Mouse (Mus musculus): ENCODE results near the gene Pdxk. TPM values are rescaled to one million over a fixed set of nuclear protein-coding genes. Genes with fewer than 3 reads are reported as not detected.

The Pdxk gene
- polyA plus RNA-seq, 1 experiment from 2014 or later, result 52.3 TPM

- H3K9ac ChIP-seq, result no peak overlapping the region
- WGBS, result 37% methylated on average over 15 of the region's 15 CpGs
- ATAC-seq (replicated peaks), result peak; percentile 57
- H3K27ac ChIP-seq, result no peak overlapping the region
- H3K27me3 ChIP-seq (replicated peaks), result no peaks in the 10 kb centered on the region
- no peak overlapping the region for H3K4me3 ChIP-seq
- H3K36me3 ChIP-seq (replicated peaks), result no peaks in the 10 kb centered on the region
- H3K4me2 ChIP-seq, result no peak overlapping the region
- 0 out of 2 replicates have a peak, but pooled peaks cover 4% of the 10 kb centered on the region for H3K4me1 ChIP-seq
- no peaks in the 10 kb centered on the region for H3K9me3 ChIP-seq
Measured at GRCm38 (mm10) chr10:78470582-78471313, 6.0 kb upstream of the Pdxk start.

- H3K27ac ChIP-seq, result no peak overlapping the region
- no peaks in the 10 kb centered on the region for H3K9me3 ChIP-seq
- ATAC-seq (replicated peaks), result no peak
- H3K27me3 ChIP-seq (replicated peaks), result no peaks in the 10 kb centered on the region
- H3K4me2 ChIP-seq, result no peak overlapping the region
- no peak overlapping the region for H3K9ac ChIP-seq
- H3K4me3 ChIP-seq, result no peak overlapping the region
- WGBS, result 62% methylated on average over 2 of the region's 2 CpGs
- H3K4me1 ChIP-seq, result peaks cover 24% of the 10 kb centered on the region
- H3K36me3 ChIP-seq (replicated peaks), result no peaks in the 10 kb centered on the region
Measured at GRCm38 (mm10) chr10:78467761-78468310, 3.1 kb upstream of the Pdxk start.

- H3K36me3 ChIP-seq (replicated peaks), result no peaks in the 10 kb centered on the region
- peaks cover 28% of the 10 kb centered on the region for H3K4me1 ChIP-seq
- H3K9me3 ChIP-seq, result no peaks in the 10 kb centered on the region
- no peak overlapping the region for H3K27ac ChIP-seq
- no peak overlapping the region for H3K4me2 ChIP-seq
- H3K9ac ChIP-seq, result no peak overlapping the region
- 86% methylated on average over 9 of the region's 9 CpGs for WGBS
- H3K4me3 ChIP-seq, result no peak overlapping the region
- H3K27me3 ChIP-seq (replicated peaks), result no peaks in the 10 kb centered on the region
- no peak for ATAC-seq (replicated peaks)
Measured at GRCm38 (mm10) chr10:78466647-78467046, 1.9 kb upstream of the Pdxk start.

GRCm38 (mm10) chr10:78465472-78465871 lies 697 bp upstream of the Pdxk start:
- Histone ChIP-seq H3K27me3 (replicated peaks) (no peaks in the 10 kb centered on the region), H3K9ac (no peak overlapping the region), H3K36me3 (replicated peaks) (no peaks in the 10 kb centered on the region), H3K4me2 (peak overlapping the region; percentile 98), H3K4me3 (peak overlapping the region; percentile 90; the same call in 1 of the 2 replicates), H3K27ac (no peak overlapping the region), H3K9me3 (no peaks in the 10 kb centered on the region), H3K4me1 (peaks cover 24% of the 10 kb centered on the region)
- no peak; the same call in 1 of the 2 replicates for ATAC-seq (replicated peaks)
- 79% methylated on average over 3 of the region's 3 CpGs for WGBS

- peak overlapping the region; percentile 70 for H3K27ac ChIP-seq
- H3K36me3 ChIP-seq (replicated peaks), result no peaks in the 10 kb centered on the region
- ATAC-seq (replicated peaks), result peak; percentile 61
- H3K9me3 ChIP-seq, result no peaks in the 10 kb centered on the region
- peak overlapping the region; percentile 90 for H3K4me3 ChIP-seq
- peaks cover 24% of the 10 kb centered on the region for H3K4me1 ChIP-seq
- WGBS, result 1% methylated on average over 32 of the region's 32 CpGs
- H3K27me3 ChIP-seq (replicated peaks), result no peaks in the 10 kb centered on the region
- H3K9ac ChIP-seq, result peak overlapping the region; percentile 79
- H3K4me2 ChIP-seq, result peak overlapping the region; percentile 98
Measured at GRCm38 (mm10) chr10:78464201-78464791, 479 bp downstream of the Pdxk start.

GRCm38 (mm10) chr10:78463769-78464167 lies 1.0 kb downstream of the Pdxk start:
- Histone ChIP-seq H3K9ac (peak overlapping the region; percentile 79), H3K27ac (peak overlapping the region; percentile 70; the same call in 1 of the 2 replicates), H3K4me1 (peaks cover 28% of the 10 kb centered on the region), H3K4me2 (peak overlapping the region; percentile 98), H3K4me3 (peak overlapping the region; percentile 90), H3K27me3 (replicated peaks) (no peaks in the 10 kb centered on the region), H3K36me3 (replicated peaks) (no peaks in the 10 kb centered on the region), H3K9me3 (no peaks in the 10 kb centered on the region)
- 88% methylated on average over 3 of the region's 3 CpGs for WGBS
- ATAC-seq (replicated peaks), result no peak

GRCm38 (mm10) chr10:78462945-78463768 lies 1.6 kb downstream of the Pdxk start:
- ATAC-seq (replicated peaks), result no peak
- Histone ChIP-seq H3K27ac (no peak overlapping the region), H3K36me3 (replicated peaks) (no peaks in the 10 kb centered on the region), H3K9ac (peak overlapping the region; percentile 79; the same call in 1 of the 2 replicates), H3K27me3 (replicated peaks) (no peaks in the 10 kb centered on the region), H3K9me3 (no peaks in the 10 kb centered on the region), H3K4me1 (peaks cover 30% of the 10 kb centered on the region), H3K4me3 (peak overlapping the region; percentile 90), H3K4me2 (peak overlapping the region; percentile 98)
- 82% methylated on average over 8 of the region's 8 CpGs for WGBS

- Histone ChIP-seq H3K27ac (no peak overlapping the region), H3K4me1 (peaks cover 37% of the 10 kb centered on the region), H3K4me2 (no peak overlapping the region), H3K27me3 (replicated peaks) (no peaks in the 10 kb centered on the region), H3K4me3 (no peak overlapping the region), H3K9me3 (no peaks in the 10 kb centered on the region), H3K9ac (no peak overlapping the region), H3K36me3 (replicated peaks) (no peaks in the 10 kb centered on the region)
- WGBS, result 81% methylated on average over 4 of the region's 4 CpGs
- ATAC-seq (replicated peaks), result no peak
Measured at GRCm38 (mm10) chr10:78461767-78462166, 3.0 kb downstream of the Pdxk start.

GRCm38 (mm10) chr10:78460463-78460862 lies 4.3 kb downstream of the Pdxk start:
- ATAC-seq (replicated peaks), result no peak
- 31% methylated on average over 5 of the region's 5 CpGs for WGBS

GRCm38 (mm10) chr10:78458348-78459111 lies 6.2 kb downstream of the Pdxk start:
- H3K9ac ChIP-seq, result no peak overlapping the region
- peaks cover 30% of the 10 kb centered on the region for H3K4me1 ChIP-seq
- no peaks in the 10 kb centered on the region for H3K27me3 ChIP-seq (replicated peaks)
- peak overlapping the region; percentile 48; the same call in 1 of the 2 replicates for H3K27ac ChIP-seq
- no peak; the same call in 1 of the 2 replicates for ATAC-seq (replicated peaks)
- H3K9me3 ChIP-seq, result no peaks in the 10 kb centered on the region
- H3K4me3 ChIP-seq, result no peak overlapping the region
- 64% methylated on average over 5 of the region's 5 CpGs for WGBS
- H3K36me3 ChIP-seq (replicated peaks), result no peaks in the 10 kb centered on the region
- no peak overlapping the region for H3K4me2 ChIP-seq

More at GRCm38 (mm10) chr10:78460463-78460862, 4.3 kb downstream of the Pdxk start:
- no peaks in the 10 kb centered on the region for H3K27me3 ChIP-seq (replicated peaks)
- peaks cover 42% of the 10 kb centered on the region for H3K4me1 ChIP-seq
- no peak overlapping the region for H3K9ac ChIP-seq
- H3K4me2 ChIP-seq, result no peak overlapping the region
- no peak overlapping the region for H3K27ac ChIP-seq
- no peaks in the 10 kb centered on the region for H3K36me3 ChIP-seq (replicated peaks)
- H3K4me3 ChIP-seq, result no peak overlapping the region
- no peaks in the 10 kb centered on the region for H3K9me3 ChIP-seq

GRCm38 (mm10) chr10:78457495-78458347 lies 7.1 kb downstream of the Pdxk start:
- peaks cover 22% of the 10 kb centered on the region for H3K4me1 ChIP-seq
- 25% methylated on average over 10 of the region's 10 CpGs for WGBS
- no peak overlapping the region for H3K9ac ChIP-seq
- no peak overlapping the region for H3K4me3 ChIP-seq
- H3K36me3 ChIP-seq (replicated peaks), result no peaks in the 10 kb centered on the region
- H3K27ac ChIP-seq, result peak overlapping the region; percentile 75
- H3K4me2 ChIP-seq, result no peak overlapping the region
- no peaks in the 10 kb centered on the region for H3K27me3 ChIP-seq (replicated peaks)
- ATAC-seq (replicated peaks), result peak; percentile 41
- H3K9me3 ChIP-seq, result no peaks in the 10 kb centered on the region

All from midbrain, embryonic 15.5 days (tissue).